Comparison of ENCODE assay signal across 8 mouse cellular contexts in the genomic region with DNA sequence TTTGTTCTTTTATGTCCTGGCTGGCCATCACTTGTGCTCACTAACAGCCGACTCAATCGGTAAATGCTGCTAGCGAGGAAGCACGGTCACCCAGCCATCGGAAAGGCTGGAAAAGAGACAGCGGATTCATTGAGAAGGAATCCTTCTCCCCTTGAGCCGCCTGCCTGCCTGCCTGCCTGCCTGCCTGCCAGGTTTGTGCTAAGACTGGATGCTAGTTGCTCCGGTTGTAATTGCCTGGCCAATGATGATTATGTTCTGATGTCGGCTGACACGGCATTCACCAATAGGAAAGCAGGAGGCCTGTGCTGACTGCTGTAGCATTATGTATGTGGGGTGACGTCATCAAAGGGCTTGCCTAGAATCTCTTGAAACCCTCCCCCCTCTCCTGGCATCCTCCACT. TPM values are rescaled to one million over a fixed set of nuclear protein-coding genes. Genes with fewer than 3 reads are reported as not detected.
DNase-seq lines count a peak whose midpoint lies in the region; ATAC-seq and TF ChIP-seq lines count a peak whose summit lies in the region.

No protein-coding gene starts in this region.

- H3K9me3 ChIP-seq in hindbrain, embryonic 10.5 days, result no peaks in the 10 kb centered on the region
- no peaks in the 10 kb centered on the region for H3K9me3 ChIP-seq in lung, postnatal 0 days (ENCODE audit: low read length)

- no peak for TF ChIP-seq CTCF in lung, postnatal 0 days (IDR thresholded peaks at IDR 0.05)

- no peak overlapping the region for H3K9ac ChIP-seq in lung, postnatal 0 days (replicated peaks; ENCODE audit: low read depth)

- DNase-seq in MEL-GATA-1-ER (ENCODE audit: extremely low read depth, low read depth), result peak; percentile 100
- peak; percentile 88 for DNase-seq in cerebellum, adult 8-10 months
- DNase-seq in forelimb bud, embryonic 11.5 days (ENCODE audit: low read depth, low spot score), result peak; percentile 97
- peak; percentile 89 for DNase-seq in hindbrain, embryonic 10.5 days (ENCODE audit: low spot score)
- DNase-seq in layer of hippocampus, adult 9-11 months, result peak; percentile 98
- peak; percentile 99 for DNase-seq in lung, postnatal 0 days (ENCODE audit: low spot score)
- peak; percentile 58 for DNase-seq in ovary, postnatal 14 days (ENCODE audit: low spot score)
- DNase-seq in thymus, postnatal 14 days, result peak; percentile 90

- H3K4me1 ChIP-seq in hindbrain, embryonic 10.5 days (replicated peaks), result peaks cover 55% of the 10 kb centered on the region
- peaks cover 5% of the 10 kb centered on the region for H3K4me1 ChIP-seq in lung, postnatal 0 days (ENCODE audit: insufficient read depth, low read depth, low read length)

- peak overlapping the region; percentile 49 for H3K4me2 ChIP-seq in lung, postnatal 0 days (replicated peaks; ENCODE audit: low read depth, low read length)

- H3K27me3 ChIP-seq in hindbrain, embryonic 10.5 days (ENCODE audit: insufficient read depth, poor library complexity, severe bottlenecking), result no peaks in the 10 kb centered on the region
- no peaks in the 10 kb centered on the region for H3K27me3 ChIP-seq in lung, postnatal 0 days (replicated peaks; ENCODE audit: insufficient read depth, low read length)

- WGBS in hindbrain, embryonic 10.5 days, result under 1% methylated on average over 11 of the region's 11 CpGs
- under 1% methylated on average over 11 of the region's 11 CpGs for WGBS in lung, postnatal 0 days

- peak; percentile 97 for ATAC-seq in lung, postnatal 0 days

- H3K27ac ChIP-seq in hindbrain, embryonic 10.5 days, result peak overlapping the region; percentile 100
- no peak overlapping the region for H3K27ac ChIP-seq in lung, postnatal 0 days (ENCODE audit: low read length)

- H3K36me3 ChIP-seq in hindbrain, embryonic 10.5 days, result peaks cover 14% of the 10 kb centered on the region
- no peaks in the 10 kb centered on the region for H3K36me3 ChIP-seq in lung, postnatal 0 days (ENCODE audit: insufficient read depth, low read length)

- H3K4me3 ChIP-seq in hindbrain, embryonic 10.5 days, result peak overlapping the region; percentile 91
- peak overlapping the region; percentile 25; the same call in 1 of the 2 replicates for H3K4me3 ChIP-seq in lung, postnatal 0 days (ENCODE audit: low read depth, low read length)

- no peak for TF ChIP-seq EP300 in lung, postnatal 0 days (IDR thresholded peaks at IDR 0.05)

RNA-seq across cellular contexts. Expression of gene Elovl6, which starts 4.0 kb away (rescaled TPM):
- 35.3 and 40.1 TPM in 2 replicates for polyA plus RNA-seq in hindbrain, embryonic 10.5 days (2016; fragmentation: Nextera tagmentation; extraction: Ambion mirVana)
- 3.7 and 4.1 TPM in 2 replicates for polyA plus RNA-seq in lung, postnatal 0 days (2015; fragmentation: Nextera tagmentation; extraction: Ambion mirVana)
